Mouse (Mus musculus): ENCODE results near the gene Cbfb.

- TF ChIP-seq CTCF (IDR thresholded peaks at IDR 0.05; ENCODE audit: low read depth) (no peak), EP300 (IDR thresholded peaks at IDR 0.05; ENCODE audit: low read depth) (no peak)
These were observed 64.7 kb downstream of the Cbfb start for GRCm38 (mm10) chr8:105235206-105235605.
